Mouse (Mus musculus): ENCODE results near the gene Lpp. TPM values are rescaled to one million over a fixed set of nuclear protein-coding genes. Genes with fewer than 3 reads are reported as not detected.
A peak's percentile ranks its signal among the peaks of the same experiment; 100 is the strongest.

The Lpp gene
- polyA plus RNA-seq, 1 experiment from 2014 or later = 4.8 TPM

DNA sequence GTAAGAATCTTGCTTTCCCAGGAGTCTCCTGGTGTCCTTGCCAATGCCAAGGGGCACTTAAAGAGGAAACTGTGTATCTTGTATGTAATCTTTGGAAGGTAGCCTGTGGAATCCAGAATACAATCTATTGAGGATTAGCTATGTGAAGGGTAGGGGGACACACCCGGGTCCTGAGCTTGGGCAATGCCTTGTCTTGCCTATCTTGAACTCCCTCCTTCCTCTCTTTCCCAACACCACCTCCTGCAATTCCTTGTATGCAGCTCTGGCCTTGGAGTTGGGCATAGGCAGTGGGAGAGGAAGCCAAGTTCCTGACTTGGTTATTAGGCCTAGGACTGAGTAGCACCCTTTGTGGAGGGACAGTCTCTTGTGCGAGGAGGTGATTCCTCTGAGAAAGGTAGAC lies 1.8 kb downstream of the Lpp start:
- H3K9ac ChIP-seq (ENCODE audit: low read length) = no peak overlapping the region

GRCm38 (mm10) chr16:24396504-24396903 lies 3.2 kb downstream of the Lpp start:
- ATAC-seq (no peak), DNase-seq (ENCODE audit: low spot score) (no peak)
- 94% methylated on average over 7 of the region's 7 CpGs for WGBS
- Histone ChIP-seq H3K27ac (ENCODE audit: low read depth, low read length) (no peak overlapping the region), H3K4me2 (ENCODE audit: low read length) (no peak overlapping the region), H3K9ac (ENCODE audit: low read length) (no peak overlapping the region), H3K4me1 (ENCODE audit: control insufficient read depth, insufficient read depth, low read length) (peaks cover 11% of the 10 kb centered on the region; the same call in 1 of the 2 replicates), H3K27me3 (replicated peaks; ENCODE audit: control insufficient read depth, insufficient read depth, low read length) (no peaks in the 10 kb centered on the region), H3K9me3 (replicated peaks; ENCODE audit: control insufficient read depth, low read length) (no peaks in the 10 kb centered on the region), H3K36me3 (ENCODE audit: control insufficient read depth, insufficient read depth, low read length) (no peaks in the 10 kb centered on the region), H3K4me3 (ENCODE audit: low read depth, low read length) (no peak overlapping the region)

More for the DNA sequence above, 1.8 kb downstream of the Lpp start:
- Histone ChIP-seq H3K9me3 (replicated peaks; ENCODE audit: control insufficient read depth, low read length) (no peaks in the 10 kb centered on the region), H3K4me2 (ENCODE audit: low read length) (peak overlapping the region; percentile 81), H3K4me3 (ENCODE audit: low read depth, low read length) (no peak overlapping the region), H3K27me3 (replicated peaks; ENCODE audit: control insufficient read depth, insufficient read depth, low read length) (no peaks in the 10 kb centered on the region), H3K27ac (ENCODE audit: low read depth, low read length) (no peak overlapping the region), H3K36me3 (ENCODE audit: control insufficient read depth, insufficient read depth, low read length) (no peaks in the 10 kb centered on the region), H3K4me1 (ENCODE audit: control insufficient read depth, insufficient read depth, low read length) (peaks cover 11% of the 10 kb centered on the region; the same call in 1 of the 2 replicates)
- 89% methylated on average over 2 of the region's 2 CpGs for WGBS
- no peak for DNase-seq (ENCODE audit: low spot score)
- ATAC-seq = no peak

GRCm38 (mm10) chr16:24398476-24398875 lies 5.2 kb downstream of the Lpp start:
- Histone ChIP-seq H3K27me3 (replicated peaks; ENCODE audit: control insufficient read depth, insufficient read depth, low read length) (no peaks in the 10 kb centered on the region), H3K36me3 (ENCODE audit: control insufficient read depth, insufficient read depth, low read length) (no peaks in the 10 kb centered on the region), H3K4me3 (ENCODE audit: low read depth, low read length) (no peak overlapping the region), H3K4me2 (ENCODE audit: low read length) (no peak overlapping the region), H3K9ac (ENCODE audit: low read length) (no peak overlapping the region), H3K9me3 (replicated peaks; ENCODE audit: control insufficient read depth, low read length) (no peaks in the 10 kb centered on the region), H3K27ac (ENCODE audit: low read depth, low read length) (no peak overlapping the region), H3K4me1 (ENCODE audit: control insufficient read depth, insufficient read depth, low read length) (peaks cover 11% of the 10 kb centered on the region; the same call in 1 of the 2 replicates)
- 83% methylated on average over 4 of the region's 4 CpGs for WGBS
- DNase-seq (ENCODE audit: low spot score) = no peak
- ATAC-seq = no peak

DNA sequence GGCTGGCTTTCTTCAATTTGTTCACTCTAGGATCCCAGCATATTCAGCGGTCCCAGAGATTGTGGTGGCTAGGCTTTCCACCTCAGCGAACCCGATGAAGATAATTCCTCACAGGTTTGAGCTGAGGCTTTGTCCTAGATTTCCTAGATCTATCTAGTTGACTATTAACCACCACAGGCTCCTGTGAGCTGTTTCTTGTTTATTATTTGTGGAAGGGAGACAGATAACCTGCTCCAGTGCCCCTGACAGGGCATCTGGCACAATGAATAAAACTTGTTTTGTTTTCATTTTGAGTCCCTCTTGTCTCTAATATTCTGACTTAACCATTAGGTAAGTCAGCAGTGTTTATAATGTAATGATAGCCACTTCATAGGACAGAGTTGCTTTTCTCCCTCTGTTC lies 5.6 kb downstream of the Lpp start:
- WGBS = 93% methylated on average over 3 of the region's 3 CpGs
- Histone ChIP-seq H3K9ac (ENCODE audit: low read length) (no peak overlapping the region), H3K4me1 (ENCODE audit: control insufficient read depth, insufficient read depth, low read length) (peaks cover 10% of the 10 kb centered on the region; the same call in 1 of the 2 replicates), H3K9me3 (replicated peaks; ENCODE audit: control insufficient read depth, low read length) (no peaks in the 10 kb centered on the region), H3K36me3 (ENCODE audit: control insufficient read depth, insufficient read depth, low read length) (no peaks in the 10 kb centered on the region), H3K4me2 (ENCODE audit: low read length) (no peak overlapping the region), H3K27ac (ENCODE audit: low read depth, low read length) (no peak overlapping the region), H3K27me3 (replicated peaks; ENCODE audit: control insufficient read depth, insufficient read depth, low read length) (no peaks in the 10 kb centered on the region), H3K4me3 (ENCODE audit: low read depth, low read length) (no peak overlapping the region)
- ATAC-seq (no peak), DNase-seq (ENCODE audit: low spot score) (no peak)

- WGBS = 78% methylated on average over 5 of the region's 5 CpGs
- Histone ChIP-seq H3K9me3 (replicated peaks; ENCODE audit: control insufficient read depth, low read length) (no peaks in the 10 kb centered on the region), H3K4me3 (ENCODE audit: low read depth, low read length) (no peak overlapping the region), H3K9ac (ENCODE audit: low read length) (no peak overlapping the region), H3K36me3 (ENCODE audit: control insufficient read depth, insufficient read depth, low read length) (no peaks in the 10 kb centered on the region), H3K27ac (ENCODE audit: low read depth, low read length) (no peak overlapping the region), H3K4me2 (ENCODE audit: low read length) (no peak overlapping the region), H3K27me3 (replicated peaks; ENCODE audit: control insufficient read depth, insufficient read depth, low read length) (no peaks in the 10 kb centered on the region), H3K4me1 (ENCODE audit: control insufficient read depth, insufficient read depth, low read length) (peaks cover 4% of the 10 kb centered on the region; the same call in 1 of the 2 replicates)
- DNase-seq (ENCODE audit: low spot score) (no peak), ATAC-seq (no peak)
Measured at GRCm38 (mm10) chr16:24399524-24399923, 6.2 kb downstream of the Lpp start.

DNA sequence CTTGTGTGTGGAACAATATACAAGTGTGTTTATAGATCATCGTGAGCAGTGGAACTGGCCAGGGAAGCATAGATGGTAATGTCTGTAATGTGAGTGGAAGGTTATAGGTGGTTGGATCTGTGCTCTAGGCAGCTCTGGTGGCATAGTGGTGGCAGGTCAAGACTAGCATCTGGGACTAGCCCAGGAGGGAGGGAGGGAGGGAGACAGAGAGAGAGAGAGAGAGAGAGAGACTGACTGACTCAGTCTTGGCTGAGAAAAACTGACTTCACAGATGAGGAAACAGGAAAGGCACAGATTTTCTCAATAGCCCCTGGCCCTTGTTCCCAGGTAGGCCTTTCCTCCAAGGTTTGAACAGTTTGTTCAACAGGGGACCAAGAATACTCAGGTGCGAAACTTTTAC lies 7.5 kb downstream of the Lpp start:
- no peaks in the 10 kb centered on the region for H3K27me3 ChIP-seq (replicated peaks; ENCODE audit: control insufficient read depth, insufficient read depth, low read length)
- no peaks in the 10 kb centered on the region for H3K36me3 ChIP-seq (ENCODE audit: control insufficient read depth, insufficient read depth, low read length)
- H3K9me3 ChIP-seq (replicated peaks; ENCODE audit: control insufficient read depth, low read length) = no peaks in the 10 kb centered on the region
- 93% methylated on average over 2 of the region's 2 CpGs for WGBS
- ATAC-seq = no peak
- DNase-seq (ENCODE audit: low spot score) = no peak
- no peak overlapping the region for H3K9ac ChIP-seq (ENCODE audit: low read length)
- no peak overlapping the region for H3K4me2 ChIP-seq (ENCODE audit: low read length)
- no peaks in the 10 kb centered on the region for H3K4me1 ChIP-seq (ENCODE audit: control insufficient read depth, insufficient read depth, low read length)
- no peak overlapping the region for H3K4me3 ChIP-seq (ENCODE audit: low read depth, low read length)
- H3K27ac ChIP-seq (ENCODE audit: low read depth, low read length) = no peak overlapping the region

DNA sequence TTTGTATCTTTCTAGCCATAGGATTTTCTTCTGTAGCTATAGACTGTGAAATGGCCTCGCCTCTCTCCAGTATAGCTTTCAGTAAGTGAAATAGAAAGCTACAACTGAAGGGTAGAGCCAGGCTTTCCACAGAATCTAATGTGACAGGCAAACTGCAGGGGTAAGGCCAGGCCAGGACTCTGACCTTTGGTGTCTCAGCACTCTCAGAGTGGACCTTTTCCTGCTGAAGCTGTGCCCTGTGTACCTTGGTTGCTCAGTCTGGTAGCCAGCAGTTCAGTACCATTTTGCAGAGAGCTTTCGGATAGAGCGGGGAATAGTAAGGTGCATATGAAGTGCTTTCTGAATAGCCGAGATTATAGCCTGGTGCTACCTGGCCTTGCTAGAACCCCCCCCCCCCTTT lies 9.5 kb downstream of the Lpp start:
- Histone ChIP-seq H3K4me2 (ENCODE audit: low read length) (no peak overlapping the region), H3K27ac (ENCODE audit: low read depth, low read length) (no peak overlapping the region), H3K9me3 (replicated peaks; ENCODE audit: control insufficient read depth, low read length) (no peaks in the 10 kb centered on the region), H3K9ac (ENCODE audit: low read length) (no peak overlapping the region), H3K36me3 (ENCODE audit: control insufficient read depth, insufficient read depth, low read length) (no peaks in the 10 kb centered on the region), H3K27me3 (replicated peaks; ENCODE audit: control insufficient read depth, insufficient read depth, low read length) (no peaks in the 10 kb centered on the region), H3K4me1 (ENCODE audit: control insufficient read depth, insufficient read depth, low read length) (no peaks in the 10 kb centered on the region), H3K4me3 (ENCODE audit: low read depth, low read length) (no peak overlapping the region)
- 93% methylated on average over 4 of the region's 4 CpGs for WGBS
- DNase-seq (ENCODE audit: low spot score) (no peak), ATAC-seq (no peak)

DNA sequence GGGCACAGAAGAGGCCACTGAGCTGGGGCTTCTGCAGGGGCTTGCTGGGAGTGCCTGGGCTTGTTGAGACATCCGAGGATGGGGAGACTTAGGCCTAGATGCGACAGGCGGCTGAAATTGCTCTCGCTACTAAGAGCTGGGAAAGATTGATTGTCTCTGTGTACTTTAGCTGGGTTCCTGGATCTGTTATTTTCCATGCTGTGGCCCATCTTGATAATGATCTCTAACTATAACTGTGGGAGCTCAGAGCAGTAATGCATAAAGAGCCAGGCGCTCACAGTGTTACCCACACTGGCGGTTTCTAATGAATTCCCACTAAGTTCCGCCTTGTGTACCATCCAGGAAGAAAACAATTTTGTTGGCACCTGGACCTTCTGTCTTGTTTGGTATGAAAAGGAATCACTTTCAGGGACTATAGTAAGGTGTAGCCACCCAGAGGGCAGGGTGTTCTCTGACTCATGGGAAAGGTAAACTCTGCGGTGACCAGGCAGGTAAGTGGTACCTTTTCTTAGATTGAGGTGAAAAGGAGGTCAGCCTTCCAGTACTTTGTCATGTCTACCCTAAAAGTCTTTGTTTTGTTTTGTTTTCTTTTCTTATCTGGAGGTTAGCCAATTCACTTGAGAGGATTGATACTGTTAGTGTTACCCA lies 10.6 kb downstream of the Lpp start:
- no peaks in the 10 kb centered on the region for H3K4me1 ChIP-seq (ENCODE audit: control insufficient read depth, insufficient read depth, low read length)
- DNase-seq (ENCODE audit: low spot score) (no peak), ATAC-seq (no peak)
- WGBS = 96% methylated on average over 8 of the region's 8 CpGs
- H3K9me3 ChIP-seq (replicated peaks; ENCODE audit: control insufficient read depth, low read length) = no peaks in the 10 kb centered on the region
- H3K4me3 ChIP-seq (ENCODE audit: low read depth, low read length) = no peak overlapping the region
- H3K27ac ChIP-seq (ENCODE audit: low read depth, low read length) = no peak overlapping the region
- H3K9ac ChIP-seq (ENCODE audit: low read length) = no peak overlapping the region
- no peaks in the 10 kb centered on the region for H3K36me3 ChIP-seq (ENCODE audit: control insufficient read depth, insufficient read depth, low read length)
- H3K27me3 ChIP-seq (replicated peaks; ENCODE audit: control insufficient read depth, insufficient read depth, low read length) = no peaks in the 10 kb centered on the region
- no peak overlapping the region for H3K4me2 ChIP-seq (ENCODE audit: low read length)

GRCm38 (mm10) chr16:24406521-24406920 lies 13.2 kb downstream of the Lpp start:
- Histone ChIP-seq H3K4me1 (ENCODE audit: control insufficient read depth, insufficient read depth, low read length) (no peaks in the 10 kb centered on the region), H3K4me2 (ENCODE audit: low read length) (no peak overlapping the region), H3K27ac (ENCODE audit: low read depth, low read length) (no peak overlapping the region), H3K9ac (ENCODE audit: low read length) (no peak overlapping the region), H3K36me3 (ENCODE audit: control insufficient read depth, insufficient read depth, low read length) (no peaks in the 10 kb centered on the region), H3K27me3 (replicated peaks; ENCODE audit: control insufficient read depth, insufficient read depth, low read length) (no peaks in the 10 kb centered on the region), H3K4me3 (ENCODE audit: low read depth, low read length) (no peak overlapping the region), H3K9me3 (replicated peaks; ENCODE audit: control insufficient read depth, low read length) (no peaks in the 10 kb centered on the region)
- no peak for DNase-seq (ENCODE audit: low spot score)
- ATAC-seq = no peak
- WGBS = 97% methylated on average over 2 of the region's 2 CpGs
